Mouse (Mus musculus): Measurements from ENCODE around the gene Rgl1. TPM values are rescaled to one million over a fixed set of nuclear protein-coding genes. Genes with fewer than 3 reads are reported as not detected.

The Rgl1 gene
- polyA plus RNA-seq, 2 experiments, result 28.5 to 40.5 TPM

- Histone ChIP-seq H3K27me3 (ENCODE audit: control insufficient read depth, insufficient read depth, low read length) (no peaks in the 10 kb centered on the region), H3K4me1 (ENCODE audit: control insufficient read depth, insufficient read depth, low read length) (no peaks in the 10 kb centered on the region), H3K9ac (ENCODE audit: low read depth, low read length, severe bottlenecking) (no peak overlapping the region), H3K4me3 (replicated peaks; ENCODE audit: low read length) (no peak overlapping the region), H3K9me3 (ENCODE audit: control insufficient read depth, low read length) (no peaks in the 10 kb centered on the region), H3K4me2 (replicated peaks; ENCODE audit: low read depth, low read length, severe bottlenecking) (no peak overlapping the region), H3K27ac (replicated peaks; ENCODE audit: low read depth, low read length) (no peak overlapping the region), H3K36me3 (ENCODE audit: control insufficient read depth, insufficient read depth, low read length) (peaks cover 50% of the 10 kb centered on the region)
- WGBS, result 53% methylated on average over 16 of the region's 16 CpGs
- no peak for TF ChIP-seq POLR2A (IDR thresholded peaks at IDR 0.05; ENCODE audit: borderline replicate concordance, extremely low read depth, insufficient read depth, insufficient read length)
- ATAC-seq (ENCODE audit: low FRiP score, low read depth) (no peak), DNase-seq (ENCODE audit: low spot score) (no peak)
Measured at GRCm38 (mm10) chr1:152536416-152537018, 229.6 kb downstream of the Rgl1 start.

- Histone ChIP-seq H3K4me2 (replicated peaks; ENCODE audit: low read depth, low read length, severe bottlenecking) (no peak overlapping the region), H3K4me1 (ENCODE audit: control insufficient read depth, insufficient read depth, low read length) (no peaks in the 10 kb centered on the region), H3K27me3 (ENCODE audit: control insufficient read depth, insufficient read depth, low read length) (no peaks in the 10 kb centered on the region), H3K9me3 (ENCODE audit: control insufficient read depth, low read length) (no peaks in the 10 kb centered on the region), H3K27ac (replicated peaks; ENCODE audit: low read depth, low read length) (no peak overlapping the region), H3K36me3 (ENCODE audit: control insufficient read depth, insufficient read depth, low read length) (peaks cover 62% of the 10 kb centered on the region), H3K9ac (ENCODE audit: low read depth, low read length, severe bottlenecking) (no peak overlapping the region), H3K4me3 (replicated peaks; ENCODE audit: low read length) (no peak overlapping the region)
- no peak for DNase-seq (ENCODE audit: low spot score)
- WGBS, result 89% methylated on average over 7 of the region's 7 CpGs
- TF ChIP-seq POLR2A (IDR thresholded peaks at IDR 0.05; ENCODE audit: borderline replicate concordance, extremely low read depth, insufficient read depth, insufficient read length), result no peak
- no peak for ATAC-seq (ENCODE audit: low FRiP score, low read depth)
Measured at GRCm38 (mm10) chr1:152534531-152534930, 231.6 kb downstream of the Rgl1 start.

GRCm38 (mm10) chr1:152531498-152531897 lies 234.7 kb downstream of the Rgl1 start:
- Histone ChIP-seq H3K36me3 (ENCODE audit: control insufficient read depth, insufficient read depth, low read length) (peaks cover 57% of the 10 kb centered on the region), H3K9ac (ENCODE audit: low read depth, low read length, severe bottlenecking) (no peak overlapping the region), H3K27ac (replicated peaks; ENCODE audit: low read depth, low read length) (no peak overlapping the region), H3K4me1 (ENCODE audit: control insufficient read depth, insufficient read depth, low read length) (no peaks in the 10 kb centered on the region), H3K4me3 (replicated peaks; ENCODE audit: low read length) (no peak overlapping the region), H3K27me3 (ENCODE audit: control insufficient read depth, insufficient read depth, low read length) (no peaks in the 10 kb centered on the region), H3K9me3 (ENCODE audit: control insufficient read depth, low read length) (no peaks in the 10 kb centered on the region), H3K4me2 (replicated peaks; ENCODE audit: low read depth, low read length, severe bottlenecking) (no peak overlapping the region)
- no peak for TF ChIP-seq POLR2A (IDR thresholded peaks at IDR 0.05; ENCODE audit: borderline replicate concordance, extremely low read depth, insufficient read depth, insufficient read length)
- WGBS, result 49% methylated on average over 15 of the region's 15 CpGs
- peak; percentile 39 for DNase-seq (ENCODE audit: low spot score)
- ATAC-seq (ENCODE audit: low FRiP score, low read depth), result no peak

GRCm38 (mm10) chr1:152528778-152529177 lies 237.4 kb downstream of the Rgl1 start:
- no peaks in the 10 kb centered on the region for H3K27me3 ChIP-seq (ENCODE audit: control insufficient read depth, insufficient read depth, low read length)
- no peak for ATAC-seq (ENCODE audit: low FRiP score, low read depth)
- no peak overlapping the region for H3K27ac ChIP-seq (replicated peaks; ENCODE audit: low read depth, low read length)
- H3K9ac ChIP-seq (ENCODE audit: low read depth, low read length, severe bottlenecking), result no peak overlapping the region
- WGBS, result 80% methylated on average over 3 of the region's 3 CpGs
- no peaks in the 10 kb centered on the region for H3K4me1 ChIP-seq (ENCODE audit: control insufficient read depth, insufficient read depth, low read length)
- H3K9me3 ChIP-seq (ENCODE audit: control insufficient read depth, low read length), result no peaks in the 10 kb centered on the region
- H3K4me2 ChIP-seq (replicated peaks; ENCODE audit: low read depth, low read length, severe bottlenecking), result no peak overlapping the region
- no peak for DNase-seq (ENCODE audit: low spot score)
- no peak overlapping the region for H3K4me3 ChIP-seq (replicated peaks; ENCODE audit: low read length)
- no peak for TF ChIP-seq POLR2A (IDR thresholded peaks at IDR 0.05; ENCODE audit: borderline replicate concordance, extremely low read depth, insufficient read depth, insufficient read length)
- H3K36me3 ChIP-seq (ENCODE audit: control insufficient read depth, insufficient read depth, low read length), result peaks cover 57% of the 10 kb centered on the region

GRCm38 (mm10) chr1:152528214-152528613 lies 237.9 kb downstream of the Rgl1 start:
- Histone ChIP-seq H3K4me3 (replicated peaks; ENCODE audit: low read length) (no peak overlapping the region), H3K4me1 (ENCODE audit: control insufficient read depth, insufficient read depth, low read length) (no peaks in the 10 kb centered on the region), H3K27me3 (ENCODE audit: control insufficient read depth, insufficient read depth, low read length) (no peaks in the 10 kb centered on the region), H3K9ac (ENCODE audit: low read depth, low read length, severe bottlenecking) (no peak overlapping the region), H3K27ac (replicated peaks; ENCODE audit: low read depth, low read length) (no peak overlapping the region), H3K36me3 (ENCODE audit: control insufficient read depth, insufficient read depth, low read length) (peaks cover 55% of the 10 kb centered on the region), H3K4me2 (replicated peaks; ENCODE audit: low read depth, low read length, severe bottlenecking) (no peak overlapping the region), H3K9me3 (ENCODE audit: control insufficient read depth, low read length) (no peaks in the 10 kb centered on the region)
- no peak for DNase-seq (ENCODE audit: low spot score)
- ATAC-seq (ENCODE audit: low FRiP score, low read depth), result no peak
- 72% methylated on average over 6 of the region's 6 CpGs for WGBS
- no peak for TF ChIP-seq POLR2A (IDR thresholded peaks at IDR 0.05; ENCODE audit: borderline replicate concordance, extremely low read depth, insufficient read depth, insufficient read length)

Measured in limb, embryonic 14.5 days (tissue).